Mouse (Mus musculus): ENCODE measurements at regions not wholly inside any gene's neighbourhood (a gene's known extent, or its start where the extent isn't known, plus 50 kb on each side); places are given as distances from the start of the nearest gene placed in this dataset.
A peak's percentile ranks its signal among the peaks of the same experiment; 100 is the strongest.

DNA sequence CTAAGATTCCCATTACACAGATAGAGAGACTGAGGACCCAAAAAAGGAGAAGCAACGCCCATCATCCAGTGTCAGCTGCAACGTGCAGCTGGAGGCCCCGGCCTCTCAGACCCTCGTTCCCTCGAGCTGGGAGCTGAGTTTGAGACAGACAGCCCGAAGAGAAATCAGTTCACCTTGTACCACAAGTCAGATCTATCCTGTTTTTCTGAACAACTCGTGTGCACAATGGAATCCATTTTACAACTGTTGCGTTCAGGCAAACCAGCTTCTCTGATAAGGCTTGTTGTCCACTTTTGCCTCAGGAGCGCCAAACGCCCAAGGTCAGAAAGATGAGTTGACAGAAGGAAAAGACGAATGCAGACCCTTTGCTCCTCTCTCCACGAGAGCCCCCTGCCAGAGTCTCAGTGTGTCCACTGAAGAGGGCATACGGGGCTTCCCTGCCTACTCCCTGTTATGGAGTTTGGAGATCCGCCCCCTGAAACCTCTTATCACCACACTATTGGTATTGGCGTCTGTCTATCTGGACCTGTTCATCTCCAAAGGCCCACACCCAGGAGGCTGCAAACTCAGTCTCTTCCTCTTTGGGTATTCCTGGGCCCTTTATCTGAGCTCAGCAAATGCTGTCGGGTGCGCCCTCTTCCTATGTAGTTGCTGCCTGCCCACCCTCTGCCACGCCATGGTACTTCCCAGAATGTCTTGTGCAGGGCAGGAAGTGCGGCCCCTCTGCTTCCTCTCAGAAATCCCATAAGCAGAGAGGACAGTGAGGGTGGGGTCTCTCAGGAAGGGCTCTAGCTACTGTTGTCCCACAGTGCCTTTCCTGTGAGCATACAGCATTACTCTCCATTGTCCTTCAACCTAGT is 57.7 kb upstream of the Zmiz1 start:
- DNase-seq (ENCODE audit: low spot score) = peak; percentile 56
- intact Hi-C loops (cut with DNase I) = loop anchor here (2.0 kb wide), 1 partner anchor 39 kb away; no protein-coding TSS in a partner anchor

DNA sequence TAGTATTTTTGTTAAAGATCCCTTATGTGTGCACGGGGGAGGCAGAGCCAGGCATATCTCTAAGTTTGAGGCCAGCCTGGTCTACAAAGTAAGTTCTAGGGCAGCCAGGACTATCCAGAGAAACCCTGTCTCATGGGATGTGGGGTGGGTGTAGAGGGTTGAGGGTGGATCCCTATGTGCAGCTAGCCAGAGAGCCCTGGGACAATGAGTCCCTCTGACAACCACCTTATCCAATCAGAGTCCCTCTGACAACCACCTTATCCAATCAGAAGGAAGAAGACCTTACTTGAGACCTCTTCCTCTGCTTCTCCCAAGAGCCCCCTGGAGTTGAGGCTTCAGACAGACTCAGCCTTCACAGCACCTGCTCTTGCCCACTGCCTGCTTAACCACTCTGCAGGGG is 56.6 kb upstream of the Zmiz1 start:
- DNase-seq (ENCODE audit: low spot score) = no peak
- intact Hi-C loops (cut with DNase I) = no loop called here

DNA sequence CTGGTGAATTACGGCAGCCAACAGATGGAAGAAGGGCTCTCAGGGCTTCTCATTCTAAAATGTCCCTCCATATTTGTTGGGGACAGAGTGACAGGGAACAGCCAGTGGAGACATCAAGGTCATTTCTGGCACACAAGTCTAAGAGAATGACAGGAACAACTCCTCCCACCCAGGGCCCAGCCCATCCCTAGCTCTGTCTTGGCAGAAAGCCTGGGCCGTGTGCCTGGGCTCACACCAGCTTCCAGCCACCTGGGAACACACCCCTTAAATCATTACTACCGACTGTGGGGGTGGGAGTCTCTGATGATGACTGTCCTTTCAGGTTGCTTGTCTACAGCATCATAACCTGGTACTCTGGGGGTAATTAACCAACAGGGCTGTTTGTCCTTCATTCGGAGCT is 53.8 kb upstream of the Zmiz1 start:
- peak; percentile 18 for DNase-seq (ENCODE audit: low spot score)
- intact Hi-C loops (cut with DNase I) = loop anchor here (2.0 kb wide), 1 partner anchor 48 kb away; no protein-coding TSS in a partner anchor

DNA sequence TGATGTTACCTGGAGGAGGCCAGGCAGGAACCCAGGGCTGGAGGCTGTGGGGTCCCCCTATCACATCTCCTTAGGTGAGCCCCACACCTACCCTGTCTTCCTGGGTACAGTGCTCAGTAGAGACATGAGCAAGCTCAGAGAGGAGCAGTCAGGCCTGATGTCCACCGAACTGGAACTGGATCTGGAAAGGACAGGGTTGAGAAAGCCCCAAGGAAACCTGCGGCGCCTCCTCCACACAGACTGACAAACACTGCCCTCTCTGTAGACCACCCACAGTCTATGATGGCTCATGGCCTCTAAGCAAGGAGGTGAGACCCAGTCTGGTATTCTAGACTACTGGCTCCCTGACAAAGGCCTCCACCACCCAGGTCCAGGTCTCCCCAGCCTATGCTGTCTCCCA is 52.9 kb upstream of the Zmiz1 start:
- DNase-seq (ENCODE audit: low spot score) = no peak
- intact Hi-C loops (cut with DNase I) = no loop called here

DNA sequence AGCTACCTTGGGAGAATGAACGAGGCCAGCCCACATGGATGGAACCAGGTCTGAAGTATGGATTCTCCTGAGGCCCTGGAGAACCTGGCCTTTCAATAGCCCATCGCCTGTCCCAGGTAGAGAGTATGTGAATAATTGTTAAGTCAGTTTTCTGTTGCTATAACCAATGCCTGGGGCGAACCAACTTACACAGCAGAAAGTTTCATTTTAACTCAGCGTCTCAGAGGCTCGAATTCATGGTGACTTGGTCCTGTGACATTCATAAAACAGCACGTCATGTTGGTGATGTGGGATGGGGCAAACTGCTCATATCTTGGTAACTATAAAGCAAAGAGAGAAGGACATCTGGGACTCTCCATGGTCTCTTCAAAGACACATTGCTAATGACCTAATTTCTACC is 52.4 kb upstream of the Zmiz1 start:
- intact Hi-C loops (cut with DNase I) = no loop called here
- DNase-seq (ENCODE audit: low spot score) = no peak

DNA sequence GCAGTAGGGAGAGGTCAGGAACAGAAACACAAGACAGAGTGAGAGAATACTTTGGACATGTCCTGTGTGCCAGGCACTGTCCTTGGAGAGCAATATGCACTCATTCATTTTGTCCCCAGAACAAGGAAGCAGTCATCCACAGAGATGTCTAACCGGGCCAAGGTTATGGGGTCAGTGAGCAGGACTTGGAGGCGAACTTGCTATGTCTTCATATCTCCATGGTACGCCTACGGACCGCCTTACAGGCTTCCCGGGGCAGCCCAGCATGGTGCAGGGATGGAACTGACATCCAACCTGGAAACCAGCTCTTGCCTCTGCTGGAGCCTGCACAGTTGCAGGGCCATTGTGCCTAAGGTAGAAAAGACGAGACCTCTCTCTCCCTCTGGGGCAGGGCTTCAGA is 51.9 kb upstream of the Zmiz1 start:
- intact Hi-C loops (cut with DNase I) = no loop called here

More for the DNA sequence above, 51.9 kb upstream of the Zmiz1 start:
- no peak for DNase-seq (ENCODE audit: low spot score)

Measured in heart, postnatal 25 days (tissue).